Mouse (Mus musculus): ENCODE measurements at regions not wholly inside any gene's neighbourhood (a gene's known extent, or its start where the extent isn't known, plus 50 kb on each side); places are given as distances from the start of the nearest gene placed in this dataset.

GRCm38 (mm10) chr15:93881276-93881675 lies 285.6 kb upstream of the Prickle1 start:
- no peak for DNase-seq (ENCODE audit: extremely low spot score, low spot score)

- DNase-seq (ENCODE audit: extremely low spot score, low spot score), result no peak
Measured at GRCm38 (mm10) chr15:93880302-93880701, 284.6 kb upstream of the Prickle1 start.

GRCm38 (mm10) chr15:93879006-93879405 lies 283.3 kb upstream of the Prickle1 start:
- DNase-seq (ENCODE audit: extremely low spot score, low spot score), result no peak

- DNase-seq (ENCODE audit: extremely low spot score, low spot score), result no peak
Measured at GRCm38 (mm10) chr15:93876335-93876734, 280.6 kb upstream of the Prickle1 start.

- DNase-seq (ENCODE audit: extremely low spot score, low spot score), result no peak
Measured at GRCm38 (mm10) chr15:93875685-93876084, 280.0 kb upstream of the Prickle1 start.

- no peak for DNase-seq (ENCODE audit: extremely low spot score, low spot score)
Measured at GRCm38 (mm10) chr15:93874206-93874605, 278.5 kb upstream of the Prickle1 start.

- DNase-seq (ENCODE audit: extremely low spot score, low spot score), result no peak
Measured at GRCm38 (mm10) chr15:93857336-93857901, 261.7 kb upstream of the Prickle1 start.

GRCm38 (mm10) chr15:93853221-93853620 lies 257.5 kb upstream of the Prickle1 start:
- DNase-seq (ENCODE audit: extremely low spot score, low spot score), result no peak

- no peak for DNase-seq (ENCODE audit: extremely low spot score, low spot score)
Measured at GRCm38 (mm10) chr15:93852126-93852525, 256.4 kb upstream of the Prickle1 start.

GRCm38 (mm10) chr15:93850388-93850787 lies 254.7 kb upstream of the Prickle1 start:
- DNase-seq (ENCODE audit: extremely low spot score, low spot score), result no peak

GRCm38 (mm10) chr15:93848830-93849229 lies 253.1 kb upstream of the Prickle1 start:
- no peak for DNase-seq (ENCODE audit: extremely low spot score, low spot score)

- no peak for DNase-seq (ENCODE audit: extremely low spot score, low spot score)
Measured at GRCm38 (mm10) chr15:93846797-93847196, 251.1 kb upstream of the Prickle1 start.

- DNase-seq (ENCODE audit: extremely low spot score, low spot score), result no peak
Measured at GRCm38 (mm10) chr15:93845801-93846200, 250.1 kb upstream of the Prickle1 start.

- no peak for DNase-seq (ENCODE audit: extremely low spot score, low spot score)
Measured at GRCm38 (mm10) chr15:93832956-93833355, 237.3 kb upstream of the Prickle1 start.

GRCm38 (mm10) chr15:93832431-93832936 lies 236.8 kb upstream of the Prickle1 start:
- no peak for DNase-seq (ENCODE audit: extremely low spot score, low spot score)

- no peak for DNase-seq (ENCODE audit: extremely low spot score, low spot score)
Measured at GRCm38 (mm10) chr15:93831148-93831547, 235.5 kb upstream of the Prickle1 start.

GRCm38 (mm10) chr15:93824729-93825694 lies 229.3 kb upstream of the Prickle1 start:
- peak; percentile 40 for DNase-seq (ENCODE audit: extremely low spot score, low spot score)

- DNase-seq (ENCODE audit: extremely low spot score, low spot score), result no peak
Measured at GRCm38 (mm10) chr15:93821236-93821635, 225.5 kb upstream of the Prickle1 start.

GRCm38 (mm10) chr15:93812011-93812410 lies 216.3 kb upstream of the Prickle1 start:
- DNase-seq (ENCODE audit: extremely low spot score, low spot score), result peak; percentile 32

- no peak for DNase-seq (ENCODE audit: extremely low spot score, low spot score)
Measured at GRCm38 (mm10) chr15:93807993-93808392, 212.3 kb upstream of the Prickle1 start.

- DNase-seq (ENCODE audit: extremely low spot score, low spot score), result no peak
Measured at GRCm38 (mm10) chr15:93807505-93807904, 211.8 kb upstream of the Prickle1 start.

GRCm38 (mm10) chr15:93804703-93805102 lies 209.0 kb upstream of the Prickle1 start:
- DNase-seq (ENCODE audit: extremely low spot score, low spot score), result no peak
